Mouse (Mus musculus) layer of hippocampus, postnatal 25 days (tissue): ENCODE measurements around the gene Sgcd. TPM values are rescaled to one million over a fixed set of nuclear protein-coding genes. Genes with fewer than 3 reads are reported as not detected.
A peak's percentile ranks its signal among the peaks of the same experiment; 100 is the strongest.

Experiments used
- DNase-seq, 2 experiments: peaks; one replicate each; pipeline ENCODE4 v3.0.0; 2022; ENCODE audit warnings: mixed read lengths in 2 of 2, low spot score in 1 of 2; ENCODE audit errors: extremely low spot score in 1 of 2
- total RNA-seq, 2 experiments: library from RNA; stranded (reverse); gene quantifications; 2 replicates each; pipeline ENCODE4 v1.2.3; 2021

Sgcd gene
- total RNA-seq, 2 experiments from 2014 or later: 9.0 to 12.6 TPM

DNA sequence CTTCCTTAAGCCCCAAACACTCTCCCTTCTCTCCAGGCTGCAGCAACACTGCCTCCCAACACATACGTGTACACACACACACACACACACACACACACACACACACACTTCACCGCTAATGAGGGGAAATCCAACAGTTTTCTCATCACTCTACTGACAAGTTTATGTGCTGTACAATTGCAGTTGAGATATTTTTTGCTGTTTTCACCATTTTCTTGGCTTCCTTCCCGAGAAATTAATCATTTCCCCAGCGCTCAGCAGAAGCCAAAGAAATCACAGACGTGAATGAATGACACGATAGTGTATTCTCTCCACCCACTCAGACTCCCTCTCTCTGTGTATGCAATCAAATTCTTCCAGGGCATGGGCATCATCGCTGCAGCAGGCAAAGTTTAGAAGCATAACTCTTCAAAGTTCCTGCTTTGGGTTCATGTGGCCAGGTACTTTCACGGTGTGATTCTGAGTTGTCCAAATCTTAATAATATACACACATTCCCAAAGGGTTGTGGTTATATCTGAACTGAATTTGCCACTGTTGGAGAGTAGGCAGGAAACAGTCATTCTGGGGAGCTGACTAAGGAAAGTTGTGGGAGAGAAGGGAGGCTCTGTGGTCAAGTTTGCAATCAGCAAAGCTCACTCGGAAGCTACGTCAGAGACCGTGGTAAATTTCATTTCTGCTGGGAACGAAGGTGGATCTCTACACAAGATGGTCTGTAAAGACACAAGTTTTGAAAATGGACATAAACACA is 683.9 kb downstream of the Sgcd start:
- no peak for DNase-seq

DNA sequence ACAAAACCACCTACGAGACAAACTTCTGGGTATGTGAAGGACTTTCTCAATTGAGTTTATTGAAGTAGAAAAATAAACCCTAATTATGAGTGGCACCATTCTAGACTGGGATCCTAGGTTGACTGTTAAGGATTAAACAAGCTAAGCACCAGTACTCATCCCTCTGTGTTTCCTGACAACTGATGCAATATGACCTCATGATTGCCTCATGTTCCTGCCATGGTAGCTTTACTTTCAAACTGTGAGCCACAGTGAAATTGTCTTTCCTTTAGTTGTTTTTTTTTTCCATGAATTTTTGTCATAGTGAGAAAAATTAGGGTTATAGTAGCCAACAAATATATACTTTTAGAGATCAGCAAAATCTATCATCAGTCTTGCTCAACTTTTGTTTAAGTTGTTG is 689.0 kb downstream of the Sgcd start:
- no peak for DNase-seq

DNA sequence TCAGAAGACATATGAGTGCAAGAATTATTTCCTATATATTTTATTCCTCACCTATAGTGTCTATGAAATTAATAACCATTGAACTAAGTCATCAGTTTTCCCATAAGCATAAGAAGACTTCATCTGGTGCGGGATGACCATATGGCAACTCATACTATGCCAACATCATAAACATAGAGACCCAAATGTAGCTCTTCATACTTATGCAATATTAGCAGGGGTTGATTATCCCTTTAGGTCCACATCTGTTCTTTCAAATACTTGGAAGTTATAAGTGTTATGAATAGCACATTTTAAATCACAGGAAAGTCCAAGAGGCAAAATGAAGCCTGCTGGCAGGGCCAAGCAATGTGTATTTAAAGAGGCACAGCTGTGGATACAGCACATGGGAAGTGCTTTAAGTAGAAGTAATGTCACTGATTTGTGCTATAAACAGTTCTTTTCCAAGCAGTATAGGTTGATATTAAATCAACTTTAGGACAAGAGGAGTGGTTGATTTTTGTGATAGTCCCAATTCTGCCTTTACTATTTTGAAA is 690.9 kb downstream of the Sgcd start:
- no peak for DNase-seq

DNA sequence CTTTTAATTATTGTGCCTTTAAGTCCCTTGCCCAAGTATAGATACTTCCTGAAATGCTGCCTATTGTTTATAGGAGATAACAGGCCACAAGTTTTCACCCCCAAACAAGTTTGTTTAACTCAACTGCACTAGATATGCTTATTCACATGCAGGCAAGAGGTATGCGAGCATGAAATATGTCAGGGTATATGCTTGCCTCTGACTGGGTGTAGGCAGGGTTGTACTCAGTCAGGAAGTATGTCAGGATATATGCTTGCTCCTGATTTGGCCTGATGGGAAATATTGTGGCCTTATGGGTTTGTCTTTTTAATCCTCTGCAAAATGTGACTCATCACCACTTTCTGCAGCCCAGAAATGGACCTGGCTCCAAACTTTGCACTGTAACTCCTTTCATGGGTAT is 694.0 kb downstream of the Sgcd start:
- no peak for DNase-seq

DNA sequence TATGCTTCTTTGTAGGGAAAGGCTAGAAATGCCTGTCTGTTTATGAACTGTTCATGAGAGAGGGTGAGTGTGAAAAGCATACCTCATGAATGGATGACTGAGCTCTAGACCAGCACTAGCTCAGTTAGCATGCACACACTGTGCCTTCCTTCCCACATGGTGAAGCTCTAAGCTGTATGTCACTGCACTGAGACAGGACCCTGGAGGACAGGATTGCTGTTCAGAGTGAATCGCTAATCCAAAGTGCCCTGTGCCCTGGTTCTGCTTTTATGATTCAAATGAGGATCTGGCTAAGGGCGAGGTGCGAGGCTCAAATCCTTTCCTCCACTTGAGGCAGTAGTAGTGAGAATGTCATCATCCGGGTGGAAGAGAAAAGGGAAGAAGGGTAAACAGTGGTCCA is 712.2 kb downstream of the Sgcd start:
- DNase-seq: no peak

DNA sequence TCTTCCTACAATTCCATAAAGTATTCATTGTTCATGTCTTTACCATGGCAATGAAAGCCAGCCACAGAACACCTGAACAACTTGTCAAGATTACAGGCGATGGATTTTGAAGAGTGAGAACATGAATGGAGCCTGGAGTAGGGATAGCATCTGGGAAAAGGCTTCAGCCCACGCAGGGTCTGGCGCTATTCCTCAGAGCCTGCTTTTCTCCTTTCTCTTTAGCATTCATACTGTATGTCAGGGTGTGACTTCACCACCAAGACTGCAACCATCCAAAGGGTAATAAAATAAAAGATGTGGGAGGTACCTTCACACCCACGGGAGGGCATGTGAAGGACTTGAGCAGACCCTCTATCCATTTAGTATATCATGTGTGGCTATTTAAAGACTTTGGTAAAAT is 720.2 kb downstream of the Sgcd start:
- no peak for DNase-seq

DNA sequence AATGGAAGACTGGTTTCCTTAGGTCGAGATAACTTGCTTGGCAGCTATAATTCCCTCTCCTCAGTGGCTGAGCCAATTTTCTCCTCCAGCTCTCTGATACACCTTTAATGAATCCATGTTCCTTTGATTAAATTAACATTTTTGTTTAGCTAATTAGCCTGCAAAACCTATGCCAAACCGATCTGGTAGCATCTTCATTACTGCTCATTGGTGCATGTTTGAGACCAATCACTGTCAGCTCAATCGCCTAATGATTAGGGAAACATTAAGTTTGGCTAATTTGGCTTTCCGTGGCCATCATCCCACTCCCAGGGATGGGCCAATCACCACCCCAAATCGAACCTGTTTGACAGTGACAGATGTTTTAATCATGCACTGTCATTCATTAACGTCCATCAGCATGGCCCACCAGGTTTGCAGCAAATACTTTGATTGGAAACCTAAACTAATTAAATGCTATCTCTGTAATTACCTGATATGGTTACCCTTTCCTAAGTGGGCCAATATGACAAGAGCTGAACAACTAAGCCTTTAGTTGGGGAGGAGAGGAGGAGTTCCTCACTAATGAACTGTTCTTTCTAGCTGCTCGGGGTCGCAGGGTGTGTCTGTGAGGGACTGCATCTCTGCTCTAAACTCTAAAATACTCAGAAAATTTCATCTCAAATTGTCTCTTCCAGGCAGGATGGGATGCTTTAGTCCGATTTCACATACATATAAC is 724.3 kb downstream of the Sgcd start:
- DNase-seq: no peak

DNA sequence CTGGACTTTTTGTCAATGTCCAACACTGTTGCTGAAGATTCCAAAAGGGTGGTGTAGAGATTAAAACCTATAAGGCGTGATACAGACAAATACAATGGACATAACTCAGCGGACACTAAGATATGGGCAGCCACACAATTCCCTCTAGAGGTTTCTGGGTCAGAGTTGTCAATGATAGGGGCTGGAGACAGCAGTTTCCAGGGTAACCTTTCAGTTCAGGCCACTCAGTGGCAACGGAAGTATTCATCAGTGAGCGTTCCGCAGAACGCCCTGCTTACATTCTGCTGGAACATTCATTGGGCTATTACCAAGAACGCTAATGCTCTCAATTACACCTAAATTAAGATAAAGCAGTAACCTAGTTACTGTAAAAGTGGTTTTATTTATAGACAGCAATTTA is 738.5 kb downstream of the Sgcd start:
- DNase-seq: no peak

DNA sequence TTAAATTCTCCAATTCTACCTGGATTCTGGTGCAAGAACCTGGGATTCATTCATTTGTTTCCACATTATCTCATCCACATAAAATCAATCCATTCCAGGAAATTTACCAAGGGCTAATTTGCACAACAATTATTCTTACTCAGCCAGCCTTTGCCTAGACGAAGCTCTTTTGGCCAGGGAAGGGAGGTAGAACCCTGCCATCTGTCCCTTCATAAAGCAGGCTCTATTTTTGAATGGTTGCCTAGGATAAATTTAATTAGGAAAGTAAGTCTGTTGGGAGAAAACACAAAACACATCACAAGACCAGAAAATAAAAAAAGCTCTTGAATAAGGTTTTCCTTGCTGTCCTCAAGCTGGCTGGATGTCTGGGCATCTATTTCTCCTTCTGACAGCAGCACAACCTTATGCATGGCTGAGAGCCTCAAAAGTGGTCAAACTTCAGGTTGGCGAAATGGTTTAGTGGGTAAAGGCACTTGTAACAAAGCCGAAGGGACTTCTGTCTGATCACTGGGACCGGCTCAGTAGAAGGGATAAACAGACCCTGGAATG is 740.4 kb downstream of the Sgcd start:
- no peak for DNase-seq

DNA sequence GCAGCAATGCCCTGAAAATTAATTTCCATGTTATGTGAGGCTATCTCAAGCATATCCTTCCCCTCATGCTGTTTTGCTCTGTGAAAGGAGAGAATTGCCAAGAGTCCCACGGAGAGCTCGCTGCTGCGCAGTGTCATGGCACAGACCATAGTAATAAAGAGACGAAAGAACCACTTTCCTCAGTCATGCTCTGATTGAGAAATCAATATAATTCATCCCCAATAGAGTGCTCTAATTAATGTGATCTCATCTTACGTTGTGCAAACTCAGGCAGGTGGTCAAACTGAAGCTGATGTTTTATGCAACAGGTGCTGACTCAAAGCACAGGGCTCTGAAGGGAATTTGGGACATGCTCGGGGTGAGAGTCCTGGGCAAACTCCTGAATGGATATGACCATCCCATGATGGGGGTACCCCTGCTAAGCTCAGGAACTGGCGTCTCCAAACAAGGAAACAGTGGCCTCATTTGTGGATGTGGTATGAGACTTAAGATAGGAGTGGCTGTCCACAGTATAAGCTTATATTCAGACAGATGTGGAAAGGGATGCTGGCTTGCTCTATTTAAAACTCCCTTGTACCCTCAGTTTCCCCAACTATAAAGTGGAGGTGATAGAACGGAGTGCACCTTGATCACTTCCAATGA is 740.9 kb downstream of the Sgcd start:
- no peak for DNase-seq

DNA sequence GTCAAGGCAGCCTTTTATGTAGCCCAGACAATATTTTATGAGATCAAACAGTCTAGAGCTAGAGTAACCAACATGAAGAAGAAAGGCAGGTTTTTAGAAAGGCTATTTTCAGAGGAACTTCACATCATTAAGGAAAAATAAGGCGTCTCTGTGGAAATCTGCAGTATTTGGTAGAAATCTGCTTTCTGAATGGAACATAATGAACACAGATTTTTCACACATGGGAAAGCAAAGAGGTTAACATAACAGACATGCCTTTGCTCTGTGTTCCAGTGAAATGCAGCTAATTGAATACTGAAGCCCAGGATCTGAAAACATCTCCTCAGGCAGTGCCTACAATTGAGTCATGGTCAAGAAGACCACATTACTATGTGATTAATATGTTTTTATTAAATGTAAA is 746.4 kb downstream of the Sgcd start:
- DNase-seq: no peak

DNA sequence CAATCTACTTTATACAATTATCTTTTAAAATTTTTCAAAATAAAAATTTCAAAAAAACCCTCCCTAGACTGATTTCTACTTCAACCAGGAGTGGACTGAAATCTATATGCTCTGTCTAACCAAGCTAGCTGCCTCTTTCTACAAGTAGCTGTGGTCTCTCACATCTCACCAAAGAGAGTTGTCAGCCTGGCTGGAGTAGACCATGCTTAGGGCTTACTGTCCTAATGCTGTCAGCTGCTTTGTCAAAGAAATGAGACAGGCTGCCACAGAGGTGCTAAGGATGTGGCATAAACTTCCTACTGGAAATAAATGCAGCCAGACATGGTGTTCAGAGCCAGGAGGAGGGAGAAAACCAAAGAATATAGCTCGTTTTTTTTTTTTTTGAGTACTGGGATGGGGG is 760.5 kb downstream of the Sgcd start:
- DNase-seq: no peak

DNA sequence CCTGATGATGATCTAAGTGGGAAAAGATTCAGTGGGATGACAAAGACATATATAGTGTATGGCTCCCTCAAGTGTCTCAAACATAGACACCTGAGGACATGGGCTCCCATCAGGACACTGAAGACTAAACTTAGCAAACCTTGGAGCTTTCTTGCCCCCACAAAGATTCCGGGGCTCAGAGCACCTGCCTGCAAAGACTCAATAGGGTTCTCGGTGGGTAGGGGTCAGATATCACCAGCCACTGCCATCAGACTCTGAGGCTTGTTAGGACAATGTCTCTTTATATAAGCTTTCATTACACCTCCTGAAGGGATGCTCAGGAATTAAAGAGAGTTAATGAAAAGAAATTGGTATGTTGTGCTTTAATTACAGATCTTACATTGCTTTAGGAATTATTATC is 764.6 kb downstream of the Sgcd start:
- DNase-seq: no peak

DNA sequence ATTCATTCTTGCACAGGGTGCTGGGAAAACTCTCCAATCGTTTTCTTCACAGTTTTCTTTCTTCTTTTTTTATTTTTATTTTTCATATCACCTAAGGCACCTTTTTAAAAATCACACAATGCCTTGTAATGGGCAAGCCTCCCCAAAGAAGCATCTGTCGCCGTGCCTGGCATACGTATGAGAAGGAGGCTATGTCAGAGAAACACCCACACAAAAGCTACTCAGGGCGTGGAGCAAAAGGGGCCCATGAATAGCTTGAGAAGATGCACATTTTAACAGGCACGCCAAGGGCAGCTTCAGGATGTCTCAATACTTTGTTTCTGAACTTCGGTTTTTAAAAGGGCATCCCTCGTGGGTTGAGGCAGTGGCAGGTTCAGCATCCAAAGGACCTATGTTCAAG is 777.2 kb downstream of the Sgcd start:
- DNase-seq: no peak

DNA sequence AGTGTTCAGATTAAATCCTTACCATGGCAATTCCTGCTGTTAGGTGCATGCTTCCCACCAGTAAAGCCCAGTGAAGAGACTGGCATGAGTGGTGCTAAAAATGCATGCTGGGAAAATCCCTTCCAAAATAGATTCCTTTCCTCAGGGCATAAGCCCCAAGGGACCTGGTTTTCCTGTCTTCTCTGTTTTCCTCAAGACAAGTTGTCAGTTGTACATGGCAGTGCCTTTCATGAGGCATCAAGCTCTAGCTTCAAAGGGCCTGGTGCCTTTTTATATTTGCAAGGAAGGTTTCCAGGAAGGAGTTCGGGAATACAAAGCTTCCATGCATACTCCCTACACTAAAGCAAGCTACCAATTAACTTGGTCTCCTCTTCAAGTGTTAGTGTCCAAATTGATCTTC is 782.3 kb downstream of the Sgcd start:
- DNase-seq: no peak

DNA sequence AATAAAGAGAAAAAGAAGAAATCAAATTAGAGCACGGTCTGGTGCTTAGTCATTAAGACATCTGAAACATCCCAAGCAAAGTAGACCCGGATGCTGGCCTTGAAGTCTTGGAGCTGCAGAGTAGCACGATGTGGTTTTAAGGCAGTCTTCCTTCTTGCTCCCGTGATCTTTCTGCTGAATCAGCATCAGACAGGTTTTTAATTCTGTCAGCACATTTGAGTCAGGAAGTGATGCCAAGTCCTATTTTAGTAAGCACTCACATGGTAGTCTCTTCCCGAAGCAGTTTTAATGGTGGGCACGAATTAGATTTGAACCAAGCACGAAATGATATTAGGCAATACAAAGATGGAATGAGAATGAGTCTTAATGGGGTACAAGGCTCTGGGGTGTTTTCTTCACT is 789.7 kb downstream of the Sgcd start:
- DNase-seq: no peak

DNA sequence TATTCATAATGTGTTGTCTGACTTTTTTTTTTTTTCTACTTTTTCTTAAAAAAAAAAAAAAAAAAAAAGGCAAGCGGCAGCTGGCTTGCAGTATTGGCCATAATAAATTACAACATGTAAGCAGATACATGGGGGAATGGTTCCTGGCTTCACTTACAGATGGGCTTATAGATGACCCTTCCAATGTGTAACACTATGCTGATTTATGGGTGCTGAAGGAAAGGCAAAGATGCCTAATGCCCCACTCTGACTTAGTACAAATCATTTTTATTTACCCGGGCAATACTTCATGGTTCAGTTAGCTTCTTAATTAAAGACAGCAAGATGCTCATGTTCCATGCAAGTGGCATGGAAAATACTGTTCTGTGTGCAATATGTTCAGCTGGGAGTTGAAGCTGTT is 800.2 kb downstream of the Sgcd start:
- DNase-seq: no peak

DNA sequence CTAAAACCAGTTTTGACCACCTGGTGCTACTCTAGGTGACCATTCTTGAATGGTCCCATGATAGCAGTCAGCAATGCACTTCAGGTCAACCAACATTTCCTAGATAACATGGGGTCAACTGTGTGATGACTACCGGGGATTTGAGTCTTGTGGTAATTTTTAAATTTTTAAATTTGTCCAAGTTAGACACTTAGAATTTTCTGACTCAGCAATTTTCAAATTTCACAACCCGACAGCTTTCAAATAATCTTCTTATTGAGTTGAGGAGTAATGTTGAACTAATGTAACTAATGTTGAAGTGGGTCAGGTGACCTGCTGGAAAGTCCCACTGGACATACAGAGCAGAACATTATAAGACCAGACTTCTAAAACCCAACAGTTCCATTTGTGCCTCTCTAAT is 813.8 kb downstream of the Sgcd start:
- no peak for DNase-seq

DNA sequence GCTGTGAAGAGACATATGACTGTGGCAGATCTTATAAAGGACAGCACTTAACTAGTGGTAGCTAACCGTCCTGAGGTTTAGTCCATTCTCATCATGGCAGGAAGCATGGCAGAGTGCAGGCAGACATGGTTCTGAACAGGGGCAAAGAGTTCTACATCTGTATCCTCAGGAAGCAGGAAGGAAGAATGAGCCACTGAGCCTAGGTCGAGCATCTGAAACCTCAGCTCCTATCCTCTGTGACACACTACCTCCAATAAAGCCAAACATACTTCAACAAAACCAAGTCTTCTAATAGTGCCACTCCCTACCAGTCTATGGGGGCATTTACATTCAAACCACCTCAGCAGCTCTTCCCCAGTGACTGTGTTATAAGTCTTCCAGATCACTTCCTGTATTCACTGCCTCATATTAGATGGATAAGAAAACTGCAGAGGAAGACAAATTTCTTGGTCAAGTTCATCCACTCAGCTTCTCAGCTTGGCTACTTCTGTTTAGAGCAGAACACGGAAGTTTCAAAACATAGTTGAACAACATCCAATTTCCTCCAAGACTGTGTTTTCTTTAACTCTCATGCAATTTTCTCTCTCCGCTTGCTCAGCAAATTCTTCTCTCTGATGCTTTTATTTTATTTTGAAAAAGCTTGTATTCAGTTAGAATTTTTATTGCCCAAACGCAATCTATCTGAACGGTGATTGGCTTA is 817.7 kb downstream of the Sgcd start:
- DNase-seq: no peak

DNA sequence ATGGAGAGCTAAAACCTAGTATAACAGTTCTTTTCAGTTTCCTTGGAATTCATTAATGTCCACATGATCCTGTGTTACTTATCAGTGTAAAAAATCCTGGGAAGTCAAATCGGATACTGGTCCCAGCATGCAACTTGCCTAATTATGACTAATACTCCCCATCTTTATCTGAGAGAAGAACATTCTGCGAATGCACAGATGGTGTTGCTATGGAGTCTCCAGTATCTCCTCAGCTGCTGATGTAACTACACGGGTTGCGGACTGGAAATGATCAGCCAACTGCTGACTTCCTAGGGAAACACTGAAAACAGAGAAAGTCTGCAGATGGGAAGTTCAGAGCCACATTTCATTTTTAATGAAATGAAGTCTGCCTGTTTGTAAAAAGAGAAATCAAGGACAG is 821.4 kb downstream of the Sgcd start:
- DNase-seq: peak in 1 of 2 experiments; percentile 6

DNA sequence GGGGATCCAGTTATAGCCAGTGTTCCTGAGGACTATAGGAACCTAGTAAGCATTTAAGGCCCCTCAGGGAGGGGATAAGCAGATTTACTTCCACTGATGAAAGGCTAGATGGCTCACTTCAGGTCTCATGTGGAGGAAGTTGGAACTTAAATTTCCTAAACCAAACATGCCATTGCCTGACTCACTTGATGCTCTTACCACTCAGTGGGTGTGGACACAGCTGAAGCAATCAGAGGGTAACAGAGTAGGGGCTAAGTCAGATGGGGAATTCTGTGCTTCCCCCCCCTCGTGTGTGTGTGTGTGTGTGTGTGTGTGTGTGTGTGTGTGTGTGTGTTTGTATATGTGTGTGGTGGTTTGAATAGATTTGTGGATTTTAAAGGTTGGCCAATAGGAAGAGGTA is 830.7 kb downstream of the Sgcd start:
- no peak for DNase-seq
